Mouse (Mus musculus) limb, embryonic 10.5 days (tissue): ENCODE data around the gene Dap. TPM values are rescaled to one million over a fixed set of nuclear protein-coding genes. Genes with fewer than 3 reads are reported as not detected.
A peak's percentile ranks its signal among the peaks of the same experiment; 100 is the strongest.

Experiments
- DNase-seq: peaks from one replicate; pipeline ENCODE4 v3.0.0-alpha.2; 2017; ENCODE audit warnings: low spot score
- H3K27ac ChIP-seq: fragments of 300-500 bp; sonication (generic); 2 replicates; pipeline ENCODE4 v1.5.1; 2016; ENCODE audit warnings: mild to moderate bottlenecking
- H3K27me3 ChIP-seq: fragments of 300-500 bp; sonication (generic); 2 replicates; pipeline ENCODE4 v1.6.1; 2016; ENCODE audit warnings: low read depth, mild to moderate bottlenecking; ENCODE audit not compliant: poor library complexity, severe bottlenecking
- H3K36me3 ChIP-seq: fragments of 300-500 bp; sonication (generic); 2 replicates; pipeline ENCODE4 v1.6.1; 2016; ENCODE audit warnings: mild to moderate bottlenecking, moderate library complexity
- H3K4me1 ChIP-seq: fragments of 300-500 bp; sonication (generic); 2 replicates; pipeline ENCODE4 v1.6.1; 2016
- H3K4me3 ChIP-seq: fragments of 300-500 bp; sonication (generic); 2 replicates; pipeline ENCODE4 v1.5.1; 2016; ENCODE audit warnings: mild to moderate bottlenecking, moderate library complexity
- H3K9me3 ChIP-seq: fragments of 300-500 bp; sonication (generic); replicated peaks from 2 replicates; pipeline ENCODE4 v1.6.1; 2016; ENCODE audit warnings: mild to moderate bottlenecking
- WGBS: fragments of 180-500 bp; shearing (Covaris S2); methylation state at CpG from one replicate; pipeline ENCODE4 v1.1.7; 2016; 5-methylcytosine and 5-hydroxymethylcytosine counted together
- polyA plus RNA-seq: library from polyadenylated mRNA; unstranded; fragments of >200 nt; fragmentation: Nextera tagmentation; extraction: Ambion mirVana; gene quantifications from 2 replicates; pipeline ENCODE4 v1.2.1, GENCODE M21; 2016

The Dap gene
- polyA plus RNA-seq, 1 experiment from 2014 or later = 42.8 TPM

GRCm38 (mm10) chr15:31244696-31245445 lies 20.8 kb downstream of the Dap start:
- DNase-seq = no peak
- peaks cover 21% of the 10 kb centered on the region for H3K36me3 ChIP-seq
- H3K27ac ChIP-seq = no peak overlapping the region
- no peaks in the 10 kb centered on the region for H3K9me3 ChIP-seq
- H3K4me1 ChIP-seq = peaks cover 23% of the 10 kb centered on the region
- H3K4me3 ChIP-seq = no peak overlapping the region
- 93% methylated on average over 17 of the region's 17 CpGs for WGBS
- H3K27me3 ChIP-seq = no peaks in the 10 kb centered on the region

- Histone ChIP-seq H3K36me3 (peaks cover 13% of the 10 kb centered on the region), H3K9me3 (no peaks in the 10 kb centered on the region), H3K4me3 (no peak overlapping the region), H3K4me1 (peaks cover 30% of the 10 kb centered on the region), H3K27ac (no peak overlapping the region), H3K27me3 (no peaks in the 10 kb centered on the region)
- no peak for DNase-seq
- 87% methylated on average over 9 of the region's 9 CpGs for WGBS
Observed at GRCm38 (mm10) chr15:31245934-31246333, 21.8 kb downstream of the Dap start.

- Histone ChIP-seq H3K36me3 (peaks cover 2% of the 10 kb centered on the region), H3K4me3 (no peak overlapping the region), H3K9me3 (no peaks in the 10 kb centered on the region), H3K4me1 (peaks cover 33% of the 10 kb centered on the region), H3K27ac (peak overlapping the region; percentile 53; the same call in 1 of the 2 replicates), H3K27me3 (no peaks in the 10 kb centered on the region)
- DNase-seq = no peak
- WGBS = 57% methylated on average over 9 of the region's 9 CpGs
Observed at GRCm38 (mm10) chr15:31247035-31247434, 22.9 kb downstream of the Dap start.

GRCm38 (mm10) chr15:31248882-31249281 lies 24.8 kb downstream of the Dap start:
- WGBS = 74% methylated on average over 7 of the region's 7 CpGs
- Histone ChIP-seq H3K27ac (peak overlapping the region; percentile 53; the same call in 1 of the 2 replicates), H3K9me3 (no peaks in the 10 kb centered on the region), H3K36me3 (no peaks in the 10 kb centered on the region), H3K4me3 (no peak overlapping the region), H3K4me1 (peaks cover 33% of the 10 kb centered on the region), H3K27me3 (no peaks in the 10 kb centered on the region)
- DNase-seq = no peak

- H3K27ac ChIP-seq = no peak overlapping the region
- WGBS = 95% methylated on average over 2 of the region's 2 CpGs
- DNase-seq = no peak
- H3K4me1 ChIP-seq = peaks cover 33% of the 10 kb centered on the region
- H3K4me3 ChIP-seq = no peak overlapping the region
- H3K36me3 ChIP-seq = no peaks in the 10 kb centered on the region
- no peaks in the 10 kb centered on the region for H3K9me3 ChIP-seq
- H3K27me3 ChIP-seq = no peaks in the 10 kb centered on the region
Observed at GRCm38 (mm10) chr15:31250027-31250426, 25.9 kb downstream of the Dap start.

GRCm38 (mm10) chr15:31250676-31251075 lies 26.6 kb downstream of the Dap start:
- 79% methylated on average over 3 of the region's 3 CpGs for WGBS
- Histone ChIP-seq H3K4me1 (peaks cover 33% of the 10 kb centered on the region), H3K9me3 (no peaks in the 10 kb centered on the region)

GRCm38 (mm10) chr15:31251189-31251588 lies 27.1 kb downstream of the Dap start:
- Histone ChIP-seq H3K27me3 (no peaks in the 10 kb centered on the region), H3K27ac (no peak overlapping the region), H3K4me3 (no peak overlapping the region), H3K4me1 (peaks cover 33% of the 10 kb centered on the region), H3K9me3 (no peaks in the 10 kb centered on the region), H3K36me3 (no peaks in the 10 kb centered on the region)
- 87% methylated on average over 6 of the region's 6 CpGs for WGBS
- DNase-seq = no peak

More at GRCm38 (mm10) chr15:31250676-31251075, 26.6 kb downstream of the Dap start:
- Histone ChIP-seq H3K4me3 (no peak overlapping the region), H3K27me3 (no peaks in the 10 kb centered on the region), H3K36me3 (no peaks in the 10 kb centered on the region), H3K27ac (no peak overlapping the region)
- no peak for DNase-seq

- H3K4me1 ChIP-seq = peaks cover 26% of the 10 kb centered on the region
- no peaks in the 10 kb centered on the region for H3K27me3 ChIP-seq
- WGBS = 89% methylated on average over 16 of the region's 16 CpGs
- H3K9me3 ChIP-seq = no peaks in the 10 kb centered on the region
- no peak overlapping the region for H3K4me3 ChIP-seq
- H3K27ac ChIP-seq = no peak overlapping the region
- DNase-seq = no peak
- no peaks in the 10 kb centered on the region for H3K36me3 ChIP-seq
Observed at GRCm38 (mm10) chr15:31252590-31253311, 28.6 kb downstream of the Dap start.

GRCm38 (mm10) chr15:31253380-31253779 lies 29.3 kb downstream of the Dap start:
- H3K27me3 ChIP-seq = no peaks in the 10 kb centered on the region
- DNase-seq = no peak
- no peak overlapping the region for H3K4me3 ChIP-seq
- H3K27ac ChIP-seq = no peak overlapping the region
- H3K36me3 ChIP-seq = no peaks in the 10 kb centered on the region
- H3K9me3 ChIP-seq = no peaks in the 10 kb centered on the region
- H3K4me1 ChIP-seq = peaks cover 28% of the 10 kb centered on the region
- 73% methylated on average over 8 of the region's 8 CpGs for WGBS

GRCm38 (mm10) chr15:31253963-31254362 lies 29.8 kb downstream of the Dap start:
- Histone ChIP-seq H3K4me3 (no peak overlapping the region), H3K27ac (no peak overlapping the region), H3K4me1 (peaks cover 28% of the 10 kb centered on the region), H3K36me3 (no peaks in the 10 kb centered on the region), H3K27me3 (no peaks in the 10 kb centered on the region), H3K9me3 (no peaks in the 10 kb centered on the region)
- DNase-seq = no peak
- WGBS = 92% methylated on average over 4 of the region's 4 CpGs

- 93% methylated on average over 9 of the region's 9 CpGs for WGBS
- peaks cover 25% of the 10 kb centered on the region for H3K4me1 ChIP-seq
Observed at GRCm38 (mm10) chr15:31254939-31255535, 30.9 kb downstream of the Dap start.

GRCm38 (mm10) chr15:31255762-31256161 lies 31.6 kb downstream of the Dap start:
- Histone ChIP-seq H3K27me3 (no peaks in the 10 kb centered on the region), H3K27ac (no peak overlapping the region), H3K9me3 (no peaks in the 10 kb centered on the region), H3K4me3 (no peak overlapping the region), H3K36me3 (no peaks in the 10 kb centered on the region), H3K4me1 (peaks cover 20% of the 10 kb centered on the region)
- WGBS = 83% methylated on average over 6 of the region's 6 CpGs
- no peak for DNase-seq

More at GRCm38 (mm10) chr15:31254939-31255535, 30.9 kb downstream of the Dap start:
- Histone ChIP-seq H3K27me3 (no peaks in the 10 kb centered on the region), H3K27ac (no peak overlapping the region), H3K9me3 (no peaks in the 10 kb centered on the region), H3K4me3 (no peak overlapping the region), H3K36me3 (no peaks in the 10 kb centered on the region)
- DNase-seq = no peak

GRCm38 (mm10) chr15:31257329-31257728 lies 33.2 kb downstream of the Dap start:
- H3K4me3 ChIP-seq = no peak overlapping the region
- no peaks in the 10 kb centered on the region for H3K27me3 ChIP-seq
- peaks cover 16% of the 10 kb centered on the region for H3K4me1 ChIP-seq
- no peaks in the 10 kb centered on the region for H3K36me3 ChIP-seq
- WGBS = 93% methylated on average over 1 of the region's 1 CpGs
- H3K9me3 ChIP-seq = no peaks in the 10 kb centered on the region
- no peak for DNase-seq
- no peak overlapping the region for H3K27ac ChIP-seq
